Mouse (Mus musculus) macrophage (primary cell): ENCODE data around the gene Csn1s1. TPM values are rescaled to one million over a fixed set of nuclear protein-coding genes. Genes with fewer than 3 reads are reported as not detected.

Source experiments
- H3K27ac ChIP-seq: fragments of 350-480 bp; formaldehyde crosslinking; 2 replicates; pipeline ENCODE4 v1.9.0; 2021
- H3K36me3 ChIP-seq: fragments of 350-480 bp; formaldehyde crosslinking; 2 replicates; pipeline ENCODE4 v1.9.0; 2021; ENCODE audit errors: inconsistent target
- H3K4me3 ChIP-seq: fragments of 350-480 bp; formaldehyde crosslinking; 2 replicates; pipeline ENCODE4 v1.9.0; 2021; ENCODE audit errors: inconsistent target
- H3K79me2 ChIP-seq: fragments of 350-480 bp; formaldehyde crosslinking; 2 replicates; pipeline ENCODE4 v1.9.0; 2021; ENCODE audit errors: inconsistent target
- WGBS: methylation state at CpG from one replicate; pipeline ENCODE4 v1.1.7; 2026; ENCODE audit warnings: inconsistent platforms; ENCODE audit not compliant: missing documents; 5-methylcytosine and 5-hydroxymethylcytosine counted together
- polyA plus RNA-seq: library from polyadenylated mRNA; stranded (reverse); fragments of 250-400 nt; gene quantifications from 3 replicates; pipeline ENCODE4 v1.2.4, GENCODE M21; 2018; ENCODE audit warnings: inconsistent platforms
- total RNA-seq, 78 experiments: library from RNA; depleted of rRNA; stranded (reverse); fragments of 250-400 nt; gene quantifications; 1 replicate in 9 of 78; 2 replicates in 24 of 78; 3 replicates in 43 of 78; 4 replicates in 2 of 78; pipeline ENCODE4 v1.2.4; 2018; ENCODE audit warnings: inconsistent platforms in 56 of 78

Gene Csn1s1
- total RNA-seq (2018; cell fraction: chromatin; rRNA removed), result not detected
- not detected for total RNA-seq (2018; cell fraction: cytosol; rRNA removed)
- total RNA-seq (2018; cell fraction: nucleus; rRNA removed), result not detected
- not detected in 3 replicates for polyA plus RNA-seq

DNA sequence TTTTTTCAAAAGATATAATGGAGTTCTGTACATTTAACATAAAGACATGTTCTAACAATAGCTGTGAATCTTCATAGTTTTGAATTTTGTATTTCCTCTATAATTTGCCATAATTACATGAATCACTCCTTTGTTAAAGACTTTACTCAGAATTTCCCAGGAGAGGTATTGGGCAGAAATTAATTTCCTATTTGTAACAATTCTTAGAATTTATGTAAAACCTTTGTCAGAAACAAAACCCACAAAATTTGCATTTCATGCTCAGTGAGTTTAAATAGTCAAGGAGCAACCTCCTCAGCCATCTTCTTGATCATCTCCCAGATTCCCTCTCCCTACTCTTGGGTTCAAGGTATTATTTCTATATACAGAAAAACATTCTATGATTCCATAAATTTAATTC lies at the start of gene Csn1s1:
Csn1s1 (plus strand) TSS at position 301 of the 400 bp plus-strand sequence.
- Histone ChIP-seq H3K79me2 (no peaks in the 10 kb centered on the region), H3K36me3 (no peaks in the 10 kb centered on the region), H3K4me3 (no peak within 1 kb of the TSS), H3K27ac (no peak within 1 kb of the TSS)

DNA sequence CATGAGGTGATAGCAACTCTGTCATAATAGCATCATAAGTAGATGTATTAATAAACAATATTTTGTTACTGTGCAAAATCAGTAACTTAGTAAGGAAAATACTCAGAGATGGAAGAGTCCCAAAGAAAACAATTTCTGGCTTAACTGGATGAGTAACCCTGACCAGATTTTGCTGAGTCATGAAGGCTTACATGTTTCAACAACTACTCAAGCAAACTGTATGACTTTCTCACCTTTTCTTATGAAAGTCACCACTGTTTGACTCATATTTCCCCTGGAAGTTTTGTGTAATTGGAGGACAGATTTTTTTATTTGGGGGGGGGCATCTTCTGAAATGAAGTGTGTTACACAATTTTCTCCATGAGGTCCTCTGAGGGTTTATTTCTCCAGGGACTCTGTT lies 43.3 kb upstream of the Csn1s1 start:
- Histone ChIP-seq H3K79me2 (no peaks in the 10 kb centered on the region), H3K36me3 (no peaks in the 10 kb centered on the region), H3K27ac (no peak overlapping the region), H3K4me3 (no peak overlapping the region)

DNA sequence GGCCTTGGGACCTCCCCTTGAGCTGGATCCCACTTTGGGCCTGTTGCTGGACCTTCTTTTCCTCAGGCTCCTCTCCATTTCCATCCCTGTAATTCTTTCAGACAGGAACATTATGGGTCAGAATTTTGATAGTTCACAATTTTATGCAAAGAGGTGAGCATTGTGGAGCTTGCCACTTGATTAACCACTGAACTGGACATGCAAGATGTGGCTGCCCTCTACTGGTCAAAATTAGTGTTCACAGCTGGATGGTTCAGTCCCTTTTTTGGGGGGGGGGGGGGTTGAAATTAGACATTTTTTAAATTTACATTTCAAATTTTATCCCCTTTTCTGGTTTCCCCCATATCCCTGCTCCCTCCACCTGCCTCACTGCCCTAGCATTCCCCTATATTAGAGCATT lies 23.2 kb upstream of the Csn1s1 start:
- Histone ChIP-seq H3K79me2 (no peaks in the 10 kb centered on the region), H3K27ac (no peak overlapping the region), H3K4me3 (no peak overlapping the region), H3K36me3 (no peaks in the 10 kb centered on the region)

DNA sequence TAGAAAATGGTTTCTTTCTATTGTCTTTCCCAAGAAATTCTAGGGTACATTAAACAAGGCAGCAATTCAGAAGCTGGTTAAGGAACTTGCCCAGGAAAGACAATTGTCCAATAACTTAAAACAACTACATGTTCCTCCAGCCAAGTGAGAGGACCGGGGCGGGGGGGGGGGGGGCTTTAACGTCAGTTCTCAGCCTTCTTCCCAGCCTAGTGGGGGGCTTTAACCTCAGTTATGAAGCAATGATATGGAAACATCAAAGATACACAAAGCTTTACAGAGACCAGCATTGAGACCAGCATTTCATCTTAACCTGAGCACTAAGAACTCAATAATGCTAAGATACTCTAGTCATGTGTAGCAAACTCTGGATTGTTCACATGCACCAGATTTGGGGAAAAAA lies 33.5 kb downstream of the Csn1s1 start, which contains the start of gene Csn2:
Csn2 (minus strand) TSS at position 101 of the 400 bp plus-strand sequence.
- WGBS, result 79% methylated on average over 3 of the region's 3 CpGs
- Histone ChIP-seq H3K36me3 (no peaks in the 10 kb centered on the region), H3K27ac (no peak within 1 kb of the TSS), H3K4me3 (no peak within 1 kb of the TSS), H3K79me2 (no peaks in the 10 kb centered on the region)

DNA sequence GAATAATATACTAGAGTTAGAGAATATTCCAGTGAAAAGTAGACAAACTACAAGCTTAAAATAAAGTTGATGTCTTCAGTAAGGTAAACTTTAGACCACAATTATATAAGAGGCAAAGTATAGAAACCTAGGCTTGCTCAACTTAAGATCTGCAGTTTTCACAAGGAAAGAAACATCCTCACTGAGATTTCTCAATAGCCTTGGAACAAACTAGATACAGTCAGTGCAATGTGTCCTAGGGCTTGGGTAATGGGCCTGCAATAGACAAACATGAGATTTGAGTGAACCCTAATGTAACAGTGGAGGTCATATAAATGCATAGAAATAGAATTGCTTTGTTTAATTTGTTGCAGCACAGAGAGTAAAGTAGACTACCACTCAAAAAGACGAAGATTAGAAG lies 39.9 kb downstream of the Csn1s1 start:
- no peak overlapping the region for H3K4me3 ChIP-seq
- 50% methylated on average over 1 of the region's 1 CpGs for WGBS
- no peaks in the 10 kb centered on the region for H3K79me2 ChIP-seq
- H3K27ac ChIP-seq, result no peak overlapping the region
- H3K36me3 ChIP-seq, result no peaks in the 10 kb centered on the region

Other genes with a start within 250 kb of the Csn1s1 start
- not detected in 3 replicates for gene Ugt2b38, start 242.0 kb upstream of the Csn1s1 start, polyA plus RNA-seq
- not detected in 3 replicates for gene Ugt2a2, start 183.9 kb upstream of the Csn1s1 start, polyA plus RNA-seq
- gene Gm43638, start 179.4 kb upstream of the Csn1s1 start, polyA plus RNA-seq, result not detected in 3 replicates
- not detected in 3 replicates for gene Ugt2a1, start 175.3 kb upstream of the Csn1s1 start, polyA plus RNA-seq
- gene Sult1b1, start 128.0 kb upstream of the Csn1s1 start, polyA plus RNA-seq, result not detected in 3 replicates
- not detected in 3 replicates for gene Sult1d1, start 97.2 kb upstream of the Csn1s1 start, polyA plus RNA-seq
- not detected in 3 replicates for gene Sult1e1, start 74.6 kb upstream of the Csn1s1 start, polyA plus RNA-seq
- not detected in 3 replicates for gene Csn2, start 33.4 kb downstream of the Csn1s1 start, polyA plus RNA-seq
- gene Csn1s2a, start 108.4 kb downstream of the Csn1s1 start, polyA plus RNA-seq, result not detected in 3 replicates
- not detected in 3 replicates for gene Csn1s2b, start 141.9 kb downstream of the Csn1s1 start, polyA plus RNA-seq
- not detected in 3 replicates for gene Prr27, start 159.5 kb downstream of the Csn1s1 start, polyA plus RNA-seq
- not detected in 3 replicates for gene Odam, start 218.8 kb downstream of the Csn1s1 start, polyA plus RNA-seq